Mouse (Mus musculus) CH12.LX (cell line): ENCODE data around the gene Lamc2.

Experiments used
- CHD2 ChIP-seq: IDR thresholded peaks from 2 replicates; pipeline ENCODE4 v1.6.1; 2011; ENCODE audit warnings: low read length, improper control_type of control experiment
- CTCF ChIP-seq, 2 experiments: IDR thresholded peaks in 1 of 2; conservative IDR thresholded peaks in 1 of 2; 2 replicates each; pipeline ENCODE4 v1.5.1; 2011 to 2012; ENCODE audit warnings: low read depth in 2 of 2, low read length in 2 of 2, improper control_type of control experiment in 1 of 2, inconsistent platforms in 1 of 2, mild to moderate bottlenecking in 1 of 2, moderate library complexity in 1 of 2
- EP300 ChIP-seq: IDR thresholded peaks from 2 replicates; pipeline ENCODE4 v1.6.1; 2011; ENCODE audit warnings: low read length, improper control_type of control experiment
- IRF4 ChIP-seq: IDR thresholded peaks from 2 replicates; pipeline ENCODE4 v1.6.1; 2014; ENCODE audit warnings: low read depth, mild to moderate bottlenecking, inconsistent platforms, low read length, improper control_type of control experiment
- KAT2A ChIP-seq: IDR thresholded peaks from 2 replicates; pipeline ENCODE4 v1.6.1; 2012; ENCODE audit warnings: low read length, improper control_type of control experiment, inconsistent platforms; ENCODE audit not compliant: insufficient replicate concordance
- MAFK ChIP-seq: IDR thresholded peaks from 2 replicates; pipeline ENCODE4 v1.6.1; 2011; ENCODE audit warnings: low read length, improper control_type of control experiment; ENCODE audit not compliant: insufficient replicate concordance
- MAZ ChIP-seq: IDR thresholded peaks from 2 replicates; pipeline ENCODE4 v1.6.1; 2012; ENCODE audit warnings: low read depth, mild to moderate bottlenecking, inconsistent platforms, low read length, improper control_type of control experiment, moderate library complexity
- MXI1 ChIP-seq: IDR thresholded peaks from 2 replicates; pipeline ENCODE4 v1.6.1; 2011; ENCODE audit warnings: mild to moderate bottlenecking, low read depth, low read length, improper control_type of control experiment
- NELFE ChIP-seq: IDR thresholded peaks from 2 replicates; pipeline ENCODE4 v1.6.1; 2011; ENCODE audit warnings: low read depth, low read length, improper control_type of control experiment
- POLR2A ChIP-seq: IDR thresholded peaks from 2 replicates; pipeline ENCODE4 v1.6.1; 2011; ENCODE audit warnings: low read depth, mild to moderate bottlenecking, improper control_type of control experiment, low read length
- SIN3A ChIP-seq: IDR thresholded peaks from 2 replicates; pipeline ENCODE4 v1.6.1; 2012; ENCODE audit warnings: low read length, improper control_type of control experiment, inconsistent platforms
- SMC3 ChIP-seq: IDR thresholded peaks from 2 replicates; pipeline ENCODE4 v1.6.1; 2011; ENCODE audit warnings: low read depth, low read length, improper control_type of control experiment
- ZMIZ1 ChIP-seq: IDR thresholded peaks from 2 replicates; pipeline ENCODE4 v1.6.1; 2012; ENCODE audit warnings: low read depth, mild to moderate bottlenecking, inconsistent platforms, low read length, improper control_type of control experiment

DNA sequence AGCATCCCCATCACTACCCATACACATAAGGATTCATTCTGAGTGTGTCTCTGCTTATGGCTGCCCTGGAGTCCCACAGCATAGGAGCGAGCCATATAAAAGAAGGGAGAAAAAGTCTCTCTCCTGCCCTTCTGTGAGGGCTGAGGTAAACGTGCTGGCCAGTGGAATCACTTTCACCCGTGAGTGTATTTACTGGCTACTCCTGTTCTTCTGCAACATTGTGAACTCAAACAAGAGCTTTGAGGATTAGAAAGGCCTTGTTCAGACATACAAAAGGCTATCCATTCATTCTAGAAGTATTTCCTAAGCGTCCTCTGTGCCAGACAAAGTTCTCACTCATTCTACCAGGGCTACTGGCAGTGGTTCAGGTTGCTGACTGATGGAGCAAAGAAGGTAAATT, 74.7 kb downstream of the Lamc2 start:
- TF ChIP-seq SMC3 (no peak), KAT2A (no peak), CTCF (conservative IDR thresholded peaks at IDR 0.05 in 1 of 2, IDR thresholded peaks at IDR 0.05 in 1 of 2; ENCODE audit: low read depth in 2 of 2, low read length in 2 of 2) (no peak), MAFK (no peak), CHD2 (no peak), POLR2A (no peak), SIN3A (no peak), IRF4 (no peak), EP300 (no peak), MAZ (no peak), ZMIZ1 (no peak), MXI1 (no peak), NELFE (no peak)
